15 mouse cellular contexts compared by ENCODE assay signal in genomic region chr13:55989401-55989800, GRCm38 (mm10).
A peak's percentile ranks its signal among the peaks of the same experiment; 100 is the strongest.
DNase-seq lines count a peak whose midpoint lies in the region; ATAC-seq and TF ChIP-seq lines count a peak whose summit lies in the region.
"Had no signal": no experiment of that assay in that cellular context is flagged by ENCODE, and none has a peak within 500 bp of the region (broad histone marks: within the 10 kb centered on the region; RNA-seq: fewer than 3 reads in every experiment).

No protein-coding gene starts in this region.

- peaks cover 10% of the 10 kb centered on the region; the same call in 1 of the 2 replicates for H3K4me1 ChIP-seq in limb, embryonic 12.5 days (replicated peaks)
- peaks cover 44% of the 10 kb centered on the region for H3K4me1 ChIP-seq in limb, embryonic 10.5 days
- no peaks in the 10 kb centered on the region for H3K4me1 ChIP-seq in intestine, postnatal 0 days (replicated peaks; ENCODE audit: control insufficient read depth, insufficient read depth, low read length)
- H3K4me1 ChIP-seq in hindbrain, embryonic 13.5 days (replicated peaks) = 0 out of 2 replicates have a peak, but pooled peaks cover 5% of the 10 kb centered on the region

- no peaks in the 10 kb centered on the region for H3K36me3 ChIP-seq in limb, embryonic 12.5 days
- H3K36me3 ChIP-seq in limb, embryonic 10.5 days = no peaks in the 10 kb centered on the region
- no peaks in the 10 kb centered on the region for H3K36me3 ChIP-seq in intestine, postnatal 0 days (ENCODE audit: control insufficient read depth, insufficient read depth)
- H3K36me3 ChIP-seq in hindbrain, embryonic 13.5 days = no peaks in the 10 kb centered on the region
- H3K36me3 ChIP-seq: embryonic facial prominence, embryonic 13.5 days; heart, embryonic 13.5 days had no signal

- ATAC-seq in limb, embryonic 12.5 days (ENCODE audit: insufficient number of reproducible peaks, insufficient read depth, low FRiP score, low TSS enrichment, low read depth) = no peak
- ATAC-seq in hematopoietic stem cell, adult 5-6 weeks (replicated peaks in 1 of 2; ENCODE audit: insufficient read depth in 1 of 2, low FRiP score in 2 of 2, low TSS enrichment in 1 of 2, low read depth in 1 of 2, poor library complexity in 2 of 2, severe bottlenecking in 2 of 2) = peak; percentile 58 to 65; a peak in 2 of 4 replicates
- ATAC-seq in intestine, postnatal 0 days = no peak
- no peak for ATAC-seq in hindbrain, embryonic 13.5 days (ENCODE audit: low FRiP score)

- TF ChIP-seq CTCF in intestine, postnatal 0 days (IDR thresholded peaks at IDR 0.05; ENCODE audit: low read depth) = no peak

- H3K4me2 ChIP-seq in limb, embryonic 12.5 days = no peak overlapping the region
- H3K4me2 ChIP-seq in intestine, postnatal 0 days (replicated peaks; ENCODE audit: low read depth) = no peak overlapping the region
- H3K4me2 ChIP-seq in hindbrain, embryonic 13.5 days = no peak overlapping the region
- H3K4me2 ChIP-seq: embryonic facial prominence, embryonic 13.5 days; heart, embryonic 13.5 days; hindbrain, embryonic 14.5 days had no signal

- H3K27ac ChIP-seq in limb, embryonic 12.5 days = 0 out of 2 replicates have a peak overlapping the region, but pooled peaks have one; percentile 0
- no peak overlapping the region for H3K27ac ChIP-seq in limb, embryonic 10.5 days
- H3K27ac ChIP-seq in intestine, postnatal 0 days (ENCODE audit: low read depth, low read length) = no peak overlapping the region
- H3K27ac ChIP-seq in hindbrain, embryonic 13.5 days = no peak overlapping the region
- H3K27ac ChIP-seq: embryonic facial prominence, embryonic 13.5 days; heart, embryonic 13.5 days; hindbrain, embryonic 14.5 days had no signal

- 38% methylated on average over 7 of the region's 7 CpGs for WGBS in limb, embryonic 12.5 days
- 33% methylated on average over 7 of the region's 7 CpGs for WGBS in limb, embryonic 10.5 days
- WGBS in intestine, postnatal 0 days = 50% methylated on average over 7 of the region's 7 CpGs
- WGBS in hindbrain, embryonic 13.5 days = 63% methylated on average over 7 of the region's 7 CpGs

- H3K4me3 ChIP-seq in limb, embryonic 12.5 days (replicated peaks) = no peak overlapping the region
- H3K4me3 ChIP-seq in limb, embryonic 10.5 days = no peak overlapping the region
- no peak overlapping the region for H3K4me3 ChIP-seq in intestine, postnatal 0 days (ENCODE audit: low read depth, low read length)
- no peak overlapping the region for H3K4me3 ChIP-seq in hindbrain, embryonic 13.5 days
- H3K4me3 ChIP-seq: embryonic facial prominence, embryonic 13.5 days; heart, embryonic 13.5 days had no signal

- H3K27me3 ChIP-seq in limb, embryonic 12.5 days = peaks cover 6% of the 10 kb centered on the region; the same call in 1 of the 2 replicates
- peaks cover under 1% of the 10 kb centered on the region for H3K27me3 ChIP-seq in limb, embryonic 10.5 days (ENCODE audit: low read depth, poor library complexity, severe bottlenecking)
- no peaks in the 10 kb centered on the region for H3K27me3 ChIP-seq in intestine, postnatal 0 days (replicated peaks; ENCODE audit: control insufficient read depth, insufficient read depth, low read length)
- peaks cover 17% of the 10 kb centered on the region for H3K27me3 ChIP-seq in hindbrain, embryonic 13.5 days

- no peak overlapping the region for H3K9ac ChIP-seq in limb, embryonic 12.5 days (replicated peaks)
- H3K9ac ChIP-seq in intestine, postnatal 0 days (ENCODE audit: low read depth, low read length) = no peak overlapping the region
- no peak overlapping the region for H3K9ac ChIP-seq in hindbrain, embryonic 13.5 days
- H3K9ac ChIP-seq: embryonic facial prominence, embryonic 13.5 days; heart, embryonic 13.5 days; hindbrain, embryonic 14.5 days had no signal

- no peaks in the 10 kb centered on the region for H3K9me3 ChIP-seq in limb, embryonic 12.5 days
- no peaks in the 10 kb centered on the region for H3K9me3 ChIP-seq in limb, embryonic 10.5 days (replicated peaks)
- H3K9me3 ChIP-seq in intestine, postnatal 0 days (ENCODE audit: control insufficient read depth) = no peaks in the 10 kb centered on the region
- no peaks in the 10 kb centered on the region for H3K9me3 ChIP-seq in hindbrain, embryonic 13.5 days
- H3K9me3 ChIP-seq: embryonic facial prominence, embryonic 13.5 days; heart, embryonic 13.5 days had no signal

- no peak for DNase-seq in limb, embryonic 10.5 days (ENCODE audit: low spot score)
- peak; percentile 20 for DNase-seq in thymus, postnatal 4 days
- DNase-seq in thymus, adult 18-20 months = no peak
- DNase-seq: adrenal gland, adult 2 months; adrenal gland, postnatal 25 days; gastrocnemius, postnatal 36 days; heart, adult 11 months; heart, postnatal 36 days had no signal

Comparison
In these comparisons a context has a peak if more than half of its experiments do, and no peak if none do; other contexts are left out.
1. ATAC-seq: peak in hematopoietic stem cell, adult 5-6 weeks (2 of 2); none in limb, embryonic 12.5 days (single experiment), intestine, postnatal 0 days (single experiment) and hindbrain, embryonic 13.5 days (single experiment).